Mouse (Mus musculus): Measurements from ENCODE around the gene Adarb2. TPM values are rescaled to one million over a fixed set of nuclear protein-coding genes. Genes with fewer than 3 reads are reported as not detected.

Gene Adarb2
- total and polyA plus RNA-seq, 3 experiments, result 0.42 to 0.57 TPM; not detected in 1

GRCm38 (mm10) chr13:8352952-8353351 is 150.3 kb downstream of the Adarb2 start:
- Histone ChIP-seq H3K9me3 (replicated peaks; ENCODE audit: insufficient read depth, low read length) (no peaks in the 10 kb centered on the region), H3K79me2 (ENCODE audit: control insufficient read depth, insufficient read depth, low read length, poor library complexity) (no peaks in the 10 kb centered on the region), H3K27ac (ENCODE audit: control insufficient read depth, low read depth, low read length) (no peak overlapping the region), H3K36me3 (ENCODE audit: control insufficient read depth in 1 of 2, insufficient read depth in 2 of 2, low read length in 2 of 2) (no peaks in the 10 kb centered on the region), H3K4me1 (ENCODE audit: control insufficient read depth in 1 of 2, insufficient read depth in 2 of 2, low read length in 2 of 2) (no peaks in the 10 kb centered on the region), H3K4me3 (ENCODE audit: control insufficient read depth in 1 of 2, insufficient read depth in 1 of 2, low read depth in 2 of 2, low read length in 2 of 2) (no peak overlapping the region), H3K9ac (ENCODE audit: control insufficient read depth, low read depth, low read length, poor library complexity, severe bottlenecking) (no peak overlapping the region), H3K27me3 (ENCODE audit: control insufficient read depth in 1 of 2, insufficient read depth in 2 of 2, low read length in 2 of 2) (no peaks in the 10 kb centered on the region; a peak in 1 of 4 replicates)
- TF ChIP-seq EP300 (IDR thresholded peaks at IDR 0.05; ENCODE audit: low read depth in 1 of 2, low read length in 2 of 2) (no peak), MAX (IDR thresholded peaks at IDR 0.05; ENCODE audit: low read length) (no peak), MAFK (IDR thresholded peaks at IDR 0.05; ENCODE audit: borderline replicate concordance, low read depth, low read length) (no peak), ZKSCAN1 (IDR thresholded peaks at IDR 0.05; ENCODE audit: low read depth, low read length) (no peak), TCF12 (IDR thresholded peaks at IDR 0.05; ENCODE audit: low read depth, low read length) (no peak), BHLHE40 (IDR thresholded peaks at IDR 0.05; ENCODE audit: borderline replicate concordance, low read depth, low read length) (no peak), MYB (IDR thresholded peaks at IDR 0.05; ENCODE audit: low read depth, low read length) (no peak), ETS1 (IDR thresholded peaks at IDR 0.05; ENCODE audit: low read depth, low read length) (no peak), POLR2A (IDR thresholded peaks at IDR 0.05; ENCODE audit: control insufficient read depth in 1 of 2, insufficient read depth in 1 of 2, low read depth in 1 of 2, low read length in 2 of 2, poor library complexity in 1 of 2) (no peak), E2F4 (IDR thresholded peaks at IDR 0.05; ENCODE audit: borderline replicate concordance, low read depth, low read length) (no peak), MEF2A (IDR thresholded peaks at IDR 0.05; ENCODE audit: extremely low read depth, insufficient replicate concordance, low read depth, low read length, poor library complexity, severe bottlenecking) (no peak), USF1 (IDR thresholded peaks at IDR 0.05; ENCODE audit: low read depth, low read length) (no peak), ZC3H11A (IDR thresholded peaks at IDR 0.05; ENCODE audit: low read depth, low read length) (no peak)
- no peak for DNase-seq (ENCODE audit: low read depth, low spot score)

- Histone ChIP-seq H3K36me3 (ENCODE audit: control insufficient read depth in 1 of 2, insufficient read depth in 2 of 2, low read length in 2 of 2) (no peaks in the 10 kb centered on the region), H3K4me3 (ENCODE audit: control insufficient read depth in 1 of 2, insufficient read depth in 1 of 2, low read depth in 2 of 2, low read length in 2 of 2) (no peak overlapping the region), H3K79me2 (ENCODE audit: control insufficient read depth, insufficient read depth, low read length, poor library complexity) (no peaks in the 10 kb centered on the region), H3K9ac (ENCODE audit: control insufficient read depth, low read depth, low read length, poor library complexity, severe bottlenecking) (no peak overlapping the region), H3K27ac (ENCODE audit: control insufficient read depth, low read depth, low read length) (no peak overlapping the region), H3K27me3 (ENCODE audit: control insufficient read depth in 1 of 2, insufficient read depth in 2 of 2, low read length in 2 of 2) (no peaks in the 10 kb centered on the region), H3K4me1 (ENCODE audit: control insufficient read depth in 1 of 2, insufficient read depth in 2 of 2, low read length in 2 of 2) (no peaks in the 10 kb centered on the region), H3K9me3 (replicated peaks; ENCODE audit: insufficient read depth, low read length) (no peaks in the 10 kb centered on the region)
- no peak for TF ChIP-seq ETS1 (IDR thresholded peaks at IDR 0.05; ENCODE audit: low read depth, low read length)
- no peak for TF ChIP-seq POLR2AphosphoS5 (IDR thresholded peaks at IDR 0.05; ENCODE audit: borderline replicate concordance, low read depth, low read length)
- no peak for TF ChIP-seq HCFC1 (IDR thresholded peaks at IDR 0.05; ENCODE audit: low read depth, low read length)
- TF ChIP-seq MYC (IDR thresholded peaks at IDR 0.05; ENCODE audit: low read depth, low read length), result no peak
- TF ChIP-seq GABPA (IDR thresholded peaks at IDR 0.05; ENCODE audit: low read depth, low read length), result no peak
- TF ChIP-seq CHD2 (IDR thresholded peaks at IDR 0.05; ENCODE audit: low read length), result no peak
- no peak for TF ChIP-seq TAL1 (IDR thresholded peaks at IDR 0.05; ENCODE audit: low read length)
- TF ChIP-seq ZMIZ1 (IDR thresholded peaks at IDR 0.05; ENCODE audit: low read depth, low read length), result no peak
- TF ChIP-seq MAX (IDR thresholded peaks at IDR 0.05; ENCODE audit: low read length), result no peak
- no peak for TF ChIP-seq RCOR1 (IDR thresholded peaks at IDR 0.05; ENCODE audit: low read depth, low read length)
- no peak for TF ChIP-seq MYB (IDR thresholded peaks at IDR 0.05; ENCODE audit: low read depth, low read length)
- no peak for TF ChIP-seq KAT2A (conservative IDR thresholded peaks at IDR 0.05; ENCODE audit: low read depth, low read length)
- no peak for TF ChIP-seq USF2 (IDR thresholded peaks at IDR 0.05; ENCODE audit: borderline replicate concordance in 1 of 2, insufficient read depth in 1 of 2, low read depth in 1 of 2, low read length in 2 of 2)
- TF ChIP-seq GATA1 (IDR thresholded peaks at IDR 0.05; ENCODE audit: low read depth, low read length), result no peak
- no peak for TF ChIP-seq ZNF384 (IDR thresholded peaks at IDR 0.05; ENCODE audit: low read depth, low read length)
- no peak for TF ChIP-seq MEF2A (IDR thresholded peaks at IDR 0.05; ENCODE audit: extremely low read depth, insufficient replicate concordance, low read depth, low read length, poor library complexity, severe bottlenecking)
- no peak for TF ChIP-seq RAD21 (IDR thresholded peaks at IDR 0.05; ENCODE audit: low read depth, low read length)
- TF ChIP-seq NRF1 (IDR thresholded peaks at IDR 0.05; ENCODE audit: insufficient read depth, low read depth, low read length, poor library complexity, severe bottlenecking), result no peak
- no peak for DNase-seq (ENCODE audit: low read depth, low spot score)
These were observed 162.9 kb downstream of the Adarb2 start for GRCm38 (mm10) chr13:8365523-8365922.
